11 mouse cellular contexts compared by ENCODE assay signal in genomic region chr13:46268341-46268740, GRCm38 (mm10). TPM values are rescaled to one million over a fixed set of nuclear protein-coding genes. Genes with fewer than 3 reads are reported as not detected.
DNase-seq lines count a peak whose midpoint lies in the region; TF ChIP-seq lines count a peak whose summit lies in the region.
"Had no signal": no experiment of that assay in that cellular context is flagged by ENCODE, and none has a peak within 500 bp of the region (broad histone marks: within the 10 kb centered on the region; RNA-seq: fewer than 3 reads in every experiment).

No protein-coding gene starts in this region.

- H3K4me3 ChIP-seq in heart, adult 2 months, result no peak overlapping the region

- DNase-seq in heart, adult 2 months, result peak in 1 of 2 experiments; percentile 34
- no peak for DNase-seq in heart, postnatal 25 days (ENCODE audit: low spot score)
- peak; percentile 24 for DNase-seq in testis, postnatal 14 days (ENCODE audit: low spot score)
- DNase-seq in testis, postnatal 10 days (ENCODE audit: low spot score), result no peak
- peak; percentile 14 to 50 for DNase-seq in kidney, postnatal 25 days
- DNase-seq in telencephalon, adult 2 months (ENCODE audit: low read depth, low spot score), result peak; percentile 28
- no peak for DNase-seq in left cerebral cortex, postnatal 10 days (ENCODE audit: extremely low spot score in 1 of 2, low spot score in 2 of 2)
- no peak for DNase-seq in right cerebral cortex, postnatal 36 days (ENCODE audit: low spot score in 2 of 2)
- DNase-seq: thymus, postnatal 14 days had no signal

- 30% methylated on average over 3 of the region's 3 CpGs for WGBS in heart, adult 2 months

- no peak overlapping the region for H3K9ac ChIP-seq in heart, adult 2 months (ENCODE audit: low read depth, low read length)

- no peaks in the 10 kb centered on the region for H3K27me3 ChIP-seq in heart, adult 2 months (ENCODE audit: control insufficient read depth, insufficient read depth, low read length)

- no peaks in the 10 kb centered on the region for H3K79me2 ChIP-seq in heart, adult 2 months (replicated peaks; ENCODE audit: control insufficient read depth, insufficient read depth, low read length)

- TF ChIP-seq EP300 in heart, adult 2 months (IDR thresholded peaks at IDR 0.05; ENCODE audit: insufficient read depth, low read depth, low read length), result no peak

- no peak for TF ChIP-seq POLR2A in heart, adult 2 months (IDR thresholded peaks at IDR 0.05; ENCODE audit: insufficient read depth, low read depth, low read length)

- no peak for TF ChIP-seq CTCF in heart, adult 2 months (IDR thresholded peaks at IDR 0.05)

- H3K27ac ChIP-seq in heart, adult 2 months, result peak overlapping the region; percentile 57
- H3K27ac ChIP-seq: macrophage had no signal

- H3K4me1 ChIP-seq in heart, adult 2 months (ENCODE audit: control insufficient read depth, insufficient read depth, low read length), result peaks cover 4% of the 10 kb centered on the region

- no peaks in the 10 kb centered on the region for H3K36me3 ChIP-seq in heart, adult 2 months (ENCODE audit: control insufficient read depth, insufficient read depth, low read length)

- intact Hi-C loops in heart, adult 2 months (cut with DNase I), result no loop called here
- intact Hi-C loops in heart, postnatal 25 days (cut with DNase I), result no loop called here
- intact Hi-C loops in left cerebral cortex, postnatal 10 days (cut with DNase I), result no loop called here

RNA-seq across cellular contexts. Expression of gene Stmnd1, which starts 5.2 kb away (rescaled TPM):
- under 1 TPM; 0.39 to 0.47 TPM for total RNA-seq in heart, adult 2 months (2021)
- polyA plus RNA-seq in heart, adult 2 months (2012; rRNA removed), result 0.26 and 0.47 TPM in 2 replicates
- under 1 TPM; 0.36 to 0.45 TPM for total RNA-seq in heart, postnatal 25 days (2021)
- total RNA-seq in left cerebral cortex, postnatal 10 days (2021), result not detected
- polyA plus RNA-seq: macrophage; neural tube, embryonic 14.5 days had no signal

Comparison
In these comparisons a context has a peak if more than half of its experiments do, and no peak if none do; other contexts are left out.
1. DNase-seq: peak in testis, postnatal 14 days (single experiment), kidney, postnatal 25 days (2 of 2) and telencephalon, adult 2 months (single experiment); none in heart, postnatal 25 days (single experiment), testis, postnatal 10 days (single experiment), left cerebral cortex, postnatal 10 days (0 of 2) and right cerebral cortex, postnatal 36 days (0 of 2).